Mouse (Mus musculus) CD4-positive, CD25-positive, alpha-beta regulatory T cell, adult 2 months (primary cell): ENCODE measurements at regions not wholly inside any gene's neighbourhood (a gene's known extent, or its start where the extent isn't known, plus 50 kb on each side); places are given as distances from the start of the nearest gene placed in this dataset.
A peak's percentile ranks its signal among the peaks of the same experiment; 100 is the strongest.

Experiments used
- DNase-seq: peaks from one replicate; pipeline ENCODE4 v3.0.0-alpha.2; 2012; ENCODE audit warnings: low read depth, low spot score

- DNase-seq, result no peak
These were observed 275.1 kb upstream of the Dynlrb2 start for GRCm38 (mm10) chr8:116229654-116230136.

- no peak for DNase-seq
These were observed 277.8 kb upstream of the Dynlrb2 start for GRCm38 (mm10) chr8:116227003-116227402.

GRCm38 (mm10) chr8:116223235-116223634 lies 281.5 kb upstream of the Dynlrb2 start:
- DNase-seq, result no peak

- DNase-seq, result no peak
These were observed 288.9 kb upstream of the Dynlrb2 start for GRCm38 (mm10) chr8:116215909-116216308.

- no peak for DNase-seq
These were observed 289.4 kb upstream of the Dynlrb2 start for GRCm38 (mm10) chr8:116215286-116215860.

- no peak for DNase-seq
These were observed 301.1 kb upstream of the Dynlrb2 start for GRCm38 (mm10) chr8:116203631-116204030.

GRCm38 (mm10) chr8:116200459-116200999 lies 304.2 kb upstream of the Dynlrb2 start:
- no peak for DNase-seq

GRCm38 (mm10) chr8:116196623-116197184 lies 308.1 kb upstream of the Dynlrb2 start:
- DNase-seq, result no peak

GRCm38 (mm10) chr8:116192096-116192495 lies 312.7 kb upstream of the Dynlrb2 start:
- no peak for DNase-seq

GRCm38 (mm10) chr8:116185206-116185605 lies 319.6 kb upstream of the Dynlrb2 start:
- DNase-seq, result no peak

- DNase-seq, result no peak
These were observed 320.5 kb upstream of the Dynlrb2 start for GRCm38 (mm10) chr8:116184241-116184640.

- no peak for DNase-seq
These were observed 326.8 kb upstream of the Dynlrb2 start for GRCm38 (mm10) chr8:116177946-116178345.

GRCm38 (mm10) chr8:116174891-116175290 lies 329.9 kb upstream of the Dynlrb2 start:
- no peak for DNase-seq

- DNase-seq, result no peak
These were observed 330.8 kb upstream of the Dynlrb2 start for GRCm38 (mm10) chr8:116173961-116174360.

- DNase-seq, result no peak
These were observed 336.9 kb upstream of the Dynlrb2 start for GRCm38 (mm10) chr8:116167874-116168273.

GRCm38 (mm10) chr8:116164989-116165299 lies 339.8 kb upstream of the Dynlrb2 start:
- DNase-seq, result no peak

GRCm38 (mm10) chr8:116164190-116164988 lies 340.4 kb upstream of the Dynlrb2 start:
- no peak for DNase-seq

- no peak for DNase-seq
These were observed 343.8 kb upstream of the Dynlrb2 start for GRCm38 (mm10) chr8:116160932-116161331.

GRCm38 (mm10) chr8:116143687-116144573 lies 360.8 kb upstream of the Dynlrb2 start:
- DNase-seq, result peak; percentile 61

- no peak for DNase-seq
These were observed 363.4 kb upstream of the Dynlrb2 start for GRCm38 (mm10) chr8:116141363-116141762.

- no peak for DNase-seq
These were observed 364.8 kb upstream of the Dynlrb2 start for GRCm38 (mm10) chr8:116139934-116140333.

- DNase-seq, result no peak
These were observed 367.0 kb upstream of the Dynlrb2 start for GRCm38 (mm10) chr8:116137765-116138164.
